ENCODE assay signal across 8 mouse cellular contexts in the genomic region with DNA sequence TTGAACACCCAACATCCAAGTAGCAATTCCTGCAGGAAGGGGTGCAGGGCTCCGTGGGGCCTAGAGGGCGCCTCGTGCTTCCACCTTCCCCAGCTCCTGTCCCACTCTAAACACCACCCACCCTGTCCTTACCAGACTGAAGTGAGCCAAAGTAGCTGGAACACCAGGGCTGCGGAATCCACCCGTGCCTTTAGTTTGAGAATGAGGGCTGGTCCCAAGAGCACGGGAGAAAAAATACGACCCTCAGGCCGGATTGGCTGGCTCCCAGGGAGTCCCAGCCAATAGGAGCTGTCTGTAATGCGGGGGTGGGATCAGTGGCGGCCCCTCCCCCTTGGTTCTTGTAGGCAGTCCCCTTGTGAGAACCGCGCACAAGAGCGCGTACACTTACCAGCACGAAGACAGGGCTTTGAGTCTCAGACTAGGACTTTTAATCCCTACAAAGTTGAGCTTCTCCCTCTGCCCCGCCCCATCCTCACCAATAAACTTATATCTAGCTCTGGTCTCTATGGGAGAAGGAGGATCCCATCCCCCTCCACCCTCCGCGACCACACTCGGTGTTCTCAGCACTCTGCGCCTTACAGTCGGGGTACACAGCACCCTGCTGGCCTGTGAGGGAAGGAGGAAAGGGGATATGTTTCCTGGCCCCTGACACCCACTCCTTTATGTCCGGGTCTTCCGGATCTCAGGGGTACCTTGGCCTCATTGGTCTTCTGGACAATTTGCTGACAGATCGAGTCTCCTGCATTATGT. TPM values are rescaled to one million over a fixed set of nuclear protein-coding genes. Genes with fewer than 3 reads are reported as not detected.
DNase-seq lines count a peak whose midpoint lies in the region; ATAC-seq and TF ChIP-seq lines count a peak whose summit lies in the region.

A gene (minus strand): TSS at position 274 of the 750 bp plus-strand sequence.

- H3K4me2 ChIP-seq in forebrain, embryonic 14.5 days (ENCODE audit: low read length): peak within 1 kb of the TSS; percentile 39
- peak within 1 kb of the TSS; percentile 71 for H3K4me2 ChIP-seq in lung, embryonic 15.5 days

- H3K36me3 ChIP-seq in E14TG2a.4 (ENCODE audit: insufficient read depth, low read length): peaks cover 33% of the 10 kb centered on the region
- no peaks in the 10 kb centered on the region; the same call in 1 of the 2 replicates for H3K36me3 ChIP-seq in forebrain, embryonic 14.5 days (ENCODE audit: control insufficient read depth, insufficient read depth, low read length)
- no peaks in the 10 kb centered on the region for H3K36me3 ChIP-seq in lung, embryonic 15.5 days

- WGBS in forebrain, embryonic 14.5 days: 3% methylated on average over 24 of the region's 24 CpGs
- 9% methylated on average over 24 of the region's 24 CpGs for WGBS in large intestine, adult 2 months
- WGBS in lung, embryonic 15.5 days: 2% methylated on average over 24 of the region's 24 CpGs
- 6% methylated on average over 24 of the region's 24 CpGs for WGBS in olfactory bulb, adult 2 months

- H3K4me3 ChIP-seq in E14TG2a.4 (replicated peaks; ENCODE audit: low read length): peak within 1 kb of the TSS; percentile 98
- H3K4me3 ChIP-seq in forebrain, embryonic 14.5 days (ENCODE audit: low read depth, low read length): peak within 1 kb of the TSS; percentile 11; the same call in 1 of the 2 replicates
- H3K4me3 ChIP-seq in lung, embryonic 15.5 days: peak within 1 kb of the TSS; percentile 45
- H3K4me3 ChIP-seq in olfactory bulb, adult 2 months (ENCODE audit: insufficient read depth, low read depth, low read length): peak within 1 kb of the TSS; percentile 14

- H3K27me3 ChIP-seq in E14TG2a.4 (ENCODE audit: insufficient read depth, low read length): peaks cover 3% of the 10 kb centered on the region
- H3K27me3 ChIP-seq in forebrain, embryonic 14.5 days (replicated peaks; ENCODE audit: control insufficient read depth, insufficient read depth, low read length): no peaks in the 10 kb centered on the region
- H3K27me3 ChIP-seq in lung, embryonic 15.5 days: no peaks in the 10 kb centered on the region

- peaks cover 45% of the 10 kb centered on the region for H3K4me1 ChIP-seq in E14TG2a.4 (replicated peaks; ENCODE audit: low read depth, low read length)
- H3K4me1 ChIP-seq in forebrain, embryonic 14.5 days (ENCODE audit: control insufficient read depth, insufficient read depth, low read length): peaks cover 11% of the 10 kb centered on the region
- peaks cover 19% of the 10 kb centered on the region for H3K4me1 ChIP-seq in lung, embryonic 15.5 days
- peaks cover 19% of the 10 kb centered on the region for H3K4me1 ChIP-seq in olfactory bulb, adult 2 months (ENCODE audit: control insufficient read depth, insufficient read depth, low read length)

- intact Hi-C loops in heart, postnatal 36 days (cut with DNase I): loop anchor here (10.0 kb wide), 1 partner anchor 488 kb away; no protein-coding TSS in a partner anchor

- H3K9ac ChIP-seq in forebrain, embryonic 14.5 days (ENCODE audit: low read length): no peak within 1 kb of the TSS
- peak within 1 kb of the TSS; percentile 11 for H3K9ac ChIP-seq in lung, embryonic 15.5 days

- no peak for TF ChIP-seq POLR2A in brain, embryonic 14.5 days (IDR thresholded peaks at IDR 0.05; ENCODE audit: borderline replicate concordance, extremely low read depth, insufficient read depth, insufficient read length, poor library complexity, severe bottlenecking)
- no peak for TF ChIP-seq POLR2A in olfactory bulb, adult 2 months (IDR thresholded peaks at IDR 0.05; ENCODE audit: insufficient read depth, low read depth, low read length)

- H3K9me3 ChIP-seq in E14TG2a.4 (ENCODE audit: low read length): no peaks in the 10 kb centered on the region
- no peaks in the 10 kb centered on the region for H3K9me3 ChIP-seq in forebrain, embryonic 14.5 days (replicated peaks; ENCODE audit: control insufficient read depth, low read length)
- H3K9me3 ChIP-seq in lung, embryonic 15.5 days: no peaks in the 10 kb centered on the region

- TF ChIP-seq CTCF in E14TG2a.4 (conservative IDR thresholded peaks at IDR 0.05; ENCODE audit: low read length): no peak
- no peak for TF ChIP-seq CTCF in brain, embryonic 14.5 days (IDR thresholded peaks at IDR 0.05; ENCODE audit: borderline replicate concordance, extremely low read depth, insufficient read depth, insufficient read length)
- TF ChIP-seq CTCF in olfactory bulb, adult 2 months (IDR thresholded peaks at IDR 0.05; ENCODE audit: insufficient read depth, low read depth, low read length): no peak

- peak; percentile 95 for DNase-seq in brain, embryonic 14.5 days (ENCODE audit: low read depth)
- DNase-seq in forebrain, embryonic 14.5 days (ENCODE audit: low spot score): peak; percentile 90
- peak; percentile 43 to 52 for DNase-seq in heart, postnatal 36 days
- no peak for DNase-seq in large intestine, adult 2 months (ENCODE audit: low read depth, low spot score)
- DNase-seq in thymus, adult 18-20 months: peak; percentile 72 to 78

- no peak within 1 kb of the TSS for H3K27ac ChIP-seq in forebrain, embryonic 14.5 days (ENCODE audit: low read depth, low read length)
- peak within 1 kb of the TSS; percentile 56 for H3K27ac ChIP-seq in lung, embryonic 15.5 days
- no peak within 1 kb of the TSS for H3K27ac ChIP-seq in olfactory bulb, adult 2 months (ENCODE audit: insufficient read depth, low read depth, low read length)

- ATAC-seq in forebrain, embryonic 14.5 days: peak; percentile 94
- ATAC-seq in lung, embryonic 15.5 days (ENCODE audit: borderline replicate concordance, extremely low read depth, low FRiP score, low TSS enrichment): peak; percentile 93

RNA-seq across cellular contexts. Expression of the gene that starts here (rescaled TPM):
- polyA plus RNA-seq in brain, embryonic 14.5 days (2012; rRNA removed): 26.2 and 27.5 TPM in 2 replicates
- 11.7 and 13.1 TPM in 2 replicates for polyA plus RNA-seq in forebrain, embryonic 14.5 days (2014; fragmentation: Nextera tagmentation; extraction: Ambion mirVana)
- 1 to 10 TPM; 1.9 to 2.3 TPM for total RNA-seq in heart, postnatal 36 days (2021)
- polyA plus RNA-seq in large intestine, adult 2 months (2012; rRNA removed): 45.0 and 50.2 TPM in 2 replicates
- polyA plus RNA-seq in lung, embryonic 15.5 days (2015; fragmentation: Nextera tagmentation; extraction: Ambion mirVana): 62.9 and 64.1 TPM in 2 replicates
- not detected in 2 replicates for polyA plus RNA-seq in olfactory bulb, adult 2 months (2012; ENCODE audit: insufficient read depth, insufficient read length, low replicate concordance, missing spikeins)

Comparison
In these comparisons a context has a peak if more than half of its experiments do, and no peak if none do; other contexts are left out.
1. RNA of the gene that starts here (polyA plus RNA-seq): 62.9 to 64.1 TPM in lung, embryonic 15.5 days, 45.0 to 50.2 TPM in large intestine, adult 2 months, 26.2 to 27.5 TPM in brain, embryonic 14.5 days and 11.7 to 13.1 TPM in forebrain, embryonic 14.5 days; not detected in olfactory bulb, adult 2 months; every median in the first group is over 10 times any median in the second.
2. H3K4me3 ChIP-seq: peak in every context shown above with its lines; median percentile 98 in E14TG2a.4; 45 in lung, embryonic 15.5 days; 14 in olfactory bulb, adult 2 months; 11 in forebrain, embryonic 14.5 days.